Mouse (Mus musculus) neutrophil, adult 5-6 weeks (primary cell): ENCODE data around the gene Camk2n1. TPM values are rescaled to one million over a fixed set of nuclear protein-coding genes. Genes with fewer than 3 reads are reported as not detected.
"Not testable (repeated sequence)": the region's sequence is repeated elsewhere in the genome, so short reads cannot be mapped to it uniquely, and the experiment has no call there.

Experiments used
- ATAC-seq: fragments of 151-379, 151-347 bp; 2 replicates; pipeline ENCODE4 v1.8.0; 2017; ENCODE audit warnings: mild to moderate bottlenecking, moderate TSS enrichment; ENCODE audit not compliant: insufficient number of reproducible peaks, poor library complexity, low FRiP score, severe bottlenecking; ENCODE audit errors: extremely low read depth
- total RNA-seq: library from RNA; stranded (forward); fragments of 200-1000 nt; gene quantifications from 2 replicates; pipeline ENCODE4 v1.2.3, GENCODE M21; 2017

Camk2n1 gene
- 0.23 and 0.25 TPM in 2 replicates for total RNA-seq

DNA sequence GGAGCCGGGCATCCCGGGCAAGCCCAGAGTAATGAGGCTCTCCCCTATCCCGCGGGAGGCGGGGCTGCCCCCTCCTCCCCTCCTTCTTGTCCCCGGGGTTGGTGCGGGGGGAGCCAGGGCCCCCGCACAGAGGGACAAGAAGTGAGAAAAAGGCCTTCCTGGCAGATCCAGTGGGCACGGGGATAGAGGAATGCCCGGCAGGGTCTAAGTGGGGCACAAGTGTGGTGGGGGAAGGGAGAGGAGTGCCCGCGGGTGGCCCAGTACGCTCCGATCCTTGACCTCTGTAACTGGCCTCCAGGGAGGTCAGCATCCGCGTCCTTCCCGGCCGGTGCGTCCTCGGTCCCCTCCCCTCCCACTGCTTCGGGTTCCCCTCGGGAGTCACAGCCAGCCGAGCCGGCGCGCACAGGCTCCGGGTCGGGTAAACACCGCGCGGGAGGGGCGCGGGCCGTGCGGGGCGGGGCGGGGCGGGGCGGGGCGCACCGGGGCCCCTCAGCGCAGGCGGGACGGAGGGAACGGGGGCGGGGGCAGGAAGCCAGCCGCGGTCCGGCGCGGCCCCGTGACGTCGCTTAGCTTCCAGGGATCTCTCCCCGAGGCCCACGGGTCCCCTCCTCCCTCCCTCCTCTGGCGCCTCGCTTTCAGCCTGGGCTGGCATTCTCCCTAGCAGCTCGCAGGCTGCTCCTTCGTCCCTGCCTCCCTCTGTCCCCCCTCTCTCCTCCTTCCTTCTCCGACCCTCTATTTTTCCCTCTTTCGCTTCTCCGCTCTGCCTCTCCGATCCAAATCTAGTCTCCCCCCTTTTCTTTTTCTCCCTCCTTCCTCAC lies at the start of gene Camk2n1:
Gene Camk2n1, plus strand, starts transcription at position 562 of the 818 bp plus-strand sequence.
- ATAC-seq, result no peak

DNA sequence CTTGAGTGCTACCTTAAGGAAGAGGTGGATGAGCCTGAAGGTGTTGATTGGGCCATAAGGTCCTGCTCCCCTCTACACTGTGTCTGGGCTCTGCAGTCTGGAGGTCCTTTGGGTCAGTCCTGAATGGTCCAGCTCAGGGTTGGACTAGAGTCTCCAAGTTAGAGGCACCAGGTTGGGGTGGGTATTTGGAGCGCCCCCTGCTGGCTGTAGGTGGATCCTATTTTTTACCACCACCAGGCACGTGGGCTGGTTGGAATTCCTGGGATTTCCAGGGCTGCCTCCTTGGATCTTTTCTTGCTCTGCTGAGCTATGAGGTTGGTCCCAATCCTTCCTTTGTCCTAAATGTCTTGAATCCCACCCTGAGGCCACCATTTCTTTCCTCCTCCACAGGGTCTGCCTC lies 49.3 kb upstream of the Camk2n1 start:
- ATAC-seq, result no peak

DNA sequence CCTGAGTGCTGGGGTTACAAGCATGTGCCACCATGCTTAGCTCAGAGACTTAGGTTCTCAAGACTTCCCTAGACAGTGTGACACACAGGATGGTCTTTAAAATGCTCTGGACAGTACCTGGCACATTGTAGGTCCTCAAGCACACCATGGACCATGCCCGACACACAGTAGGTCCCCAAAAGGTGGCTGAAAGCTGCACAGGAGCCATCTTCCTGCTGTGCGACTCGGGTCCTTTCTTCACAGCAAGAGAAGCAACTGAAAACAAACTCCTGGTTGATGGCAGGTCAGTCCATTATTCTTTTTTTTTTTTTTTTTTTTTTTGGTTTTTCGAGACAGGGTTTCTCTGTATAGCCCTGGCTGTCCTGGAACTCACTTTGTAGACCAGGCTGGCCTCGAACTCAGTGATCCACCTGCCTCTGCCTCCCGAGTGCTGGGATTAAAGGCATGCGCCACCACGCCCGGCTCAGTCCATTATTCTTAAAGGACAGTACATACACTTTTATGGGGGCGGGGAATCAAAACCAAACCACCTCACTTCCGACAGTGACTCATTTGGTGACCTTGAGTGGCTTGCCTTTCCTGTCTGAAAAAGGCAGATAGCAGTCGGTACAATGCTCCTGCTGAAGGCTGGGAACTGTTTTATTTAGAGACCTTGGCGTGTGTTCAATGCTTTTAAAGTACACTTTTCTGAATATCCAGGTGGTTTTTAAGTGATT lies 46.5 kb upstream of the Camk2n1 start:
- no peak for ATAC-seq

DNA sequence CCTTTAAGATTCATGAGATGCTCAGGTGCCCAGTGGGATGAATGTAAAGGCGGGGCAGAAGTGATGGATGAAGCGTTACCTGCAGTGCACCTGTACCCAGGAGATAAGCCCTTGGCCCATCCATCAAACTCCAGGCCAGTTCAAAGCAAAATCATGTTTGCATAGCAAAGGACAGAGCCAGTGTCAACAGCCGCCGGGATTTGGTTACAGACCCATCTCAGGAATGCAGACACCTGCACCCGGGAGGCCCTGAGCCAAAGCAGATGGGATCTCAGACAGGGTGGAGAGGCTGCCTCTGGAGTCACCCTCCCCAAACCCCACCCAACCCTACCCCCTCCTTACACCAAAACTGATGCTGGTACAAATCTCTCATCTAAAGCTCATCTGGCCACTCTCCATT lies 43.1 kb upstream of the Camk2n1 start:
- ATAC-seq, result no peak

DNA sequence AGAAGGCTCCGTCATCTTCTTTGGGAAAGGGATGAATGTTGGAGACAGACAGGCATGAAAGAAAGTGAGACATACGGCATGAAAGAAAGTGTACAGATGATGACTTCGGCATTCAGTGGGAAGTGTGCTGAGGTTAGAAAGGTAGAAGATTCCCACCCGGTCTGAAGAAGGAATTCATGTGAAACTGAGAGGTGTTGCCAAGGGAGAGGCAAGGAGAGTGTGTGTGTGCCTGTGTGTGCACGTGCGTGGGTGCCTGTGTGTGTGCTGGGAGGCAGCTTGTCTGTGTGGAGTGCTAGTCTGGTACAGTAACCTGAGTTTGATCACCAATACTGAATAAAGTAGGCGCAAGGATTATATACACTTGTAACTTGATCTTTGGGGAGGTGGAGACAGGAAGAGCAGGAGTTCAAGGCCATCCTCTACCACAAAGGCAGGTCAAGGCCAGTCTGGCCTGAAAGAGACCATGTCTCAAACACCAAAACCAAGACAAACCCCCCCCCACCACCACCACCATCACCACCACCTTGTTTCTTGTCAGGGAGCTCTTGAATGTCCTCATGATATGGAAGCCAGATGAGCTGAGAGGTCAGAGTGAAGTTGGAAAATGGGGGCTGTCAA lies 42.5 kb upstream of the Camk2n1 start:
- ATAC-seq, result no peak

DNA sequence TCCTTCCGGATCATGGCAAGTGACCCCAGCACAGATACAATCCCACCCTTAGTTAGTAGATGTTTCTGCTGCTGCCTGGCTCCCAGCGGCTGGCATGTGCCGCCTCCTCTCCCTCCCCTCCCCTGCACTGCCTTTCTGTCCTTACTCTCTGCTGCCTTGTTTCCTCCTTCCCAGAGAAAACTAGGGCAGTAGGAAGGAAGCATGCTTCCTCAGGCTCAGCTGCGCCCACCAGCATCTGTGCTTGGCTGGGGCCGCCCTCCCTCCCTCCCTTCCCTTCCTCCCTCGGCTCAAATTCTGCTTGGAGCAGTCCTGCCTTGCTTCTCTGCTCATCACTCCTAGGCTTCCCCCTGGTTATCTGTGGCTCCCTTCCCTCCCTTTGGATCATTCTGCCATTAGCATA lies 39.4 kb upstream of the Camk2n1 start:
- ATAC-seq, result no peak

DNA sequence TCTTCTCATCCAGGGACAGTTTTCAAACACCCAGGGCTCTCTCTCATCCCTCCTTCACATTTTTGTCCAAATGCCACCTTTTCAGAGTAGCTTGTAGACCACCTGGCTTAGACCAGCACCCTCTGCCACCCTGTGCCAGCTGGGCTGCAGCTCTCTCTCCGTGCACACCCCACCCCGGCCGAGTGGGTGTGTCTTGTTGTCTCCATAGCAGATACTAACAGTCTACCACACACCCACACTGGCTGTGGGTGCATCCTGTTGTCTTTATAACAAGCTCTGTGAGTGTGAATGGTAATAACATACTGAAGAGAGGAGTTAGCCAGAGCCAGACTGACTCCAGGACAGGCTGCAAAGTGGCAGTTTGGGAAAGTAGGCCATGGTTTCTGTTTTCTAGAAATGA lies 38.1 kb upstream of the Camk2n1 start:
- no peak for ATAC-seq

DNA sequence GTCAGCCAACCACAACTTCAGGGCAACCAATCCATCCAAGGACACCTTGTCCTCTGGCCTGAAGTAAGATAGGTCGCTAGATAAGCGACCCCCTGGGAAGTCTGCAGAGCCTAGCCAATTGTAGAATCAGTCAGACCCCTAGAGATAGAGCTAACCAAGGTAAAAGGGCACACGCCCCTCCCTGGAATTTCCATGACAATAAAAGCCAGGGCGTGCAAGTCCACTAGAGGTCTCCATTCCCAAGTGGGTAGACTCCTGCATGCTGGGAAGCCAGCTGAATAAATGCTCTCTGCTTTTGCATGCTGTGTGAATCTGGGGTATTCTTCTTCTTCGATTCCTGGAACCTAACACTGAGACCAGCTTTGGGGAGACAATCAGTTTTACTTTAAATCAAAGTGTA lies 37.7 kb upstream of the Camk2n1 start:
- ATAC-seq, result no peak

DNA sequence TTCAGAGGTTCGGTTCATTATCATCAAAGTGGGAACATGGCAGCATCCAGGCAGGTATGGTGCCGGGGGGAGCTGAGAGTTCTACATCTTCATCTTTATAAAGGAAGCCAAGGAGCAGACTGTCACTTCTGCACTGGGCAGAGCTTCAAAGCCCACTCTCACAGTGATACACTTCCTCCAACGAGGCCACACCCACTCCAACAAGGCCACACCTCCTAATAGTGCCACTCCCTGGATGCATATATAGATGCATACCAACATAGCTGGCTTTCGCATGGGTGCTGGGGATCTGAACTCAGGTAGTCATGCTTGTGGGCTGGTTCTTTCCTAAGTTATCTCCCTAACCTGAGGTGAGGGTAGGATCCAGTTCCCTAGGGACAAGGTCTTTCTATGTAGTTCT lies 36.2 kb upstream of the Camk2n1 start:
- no peak for ATAC-seq

DNA sequence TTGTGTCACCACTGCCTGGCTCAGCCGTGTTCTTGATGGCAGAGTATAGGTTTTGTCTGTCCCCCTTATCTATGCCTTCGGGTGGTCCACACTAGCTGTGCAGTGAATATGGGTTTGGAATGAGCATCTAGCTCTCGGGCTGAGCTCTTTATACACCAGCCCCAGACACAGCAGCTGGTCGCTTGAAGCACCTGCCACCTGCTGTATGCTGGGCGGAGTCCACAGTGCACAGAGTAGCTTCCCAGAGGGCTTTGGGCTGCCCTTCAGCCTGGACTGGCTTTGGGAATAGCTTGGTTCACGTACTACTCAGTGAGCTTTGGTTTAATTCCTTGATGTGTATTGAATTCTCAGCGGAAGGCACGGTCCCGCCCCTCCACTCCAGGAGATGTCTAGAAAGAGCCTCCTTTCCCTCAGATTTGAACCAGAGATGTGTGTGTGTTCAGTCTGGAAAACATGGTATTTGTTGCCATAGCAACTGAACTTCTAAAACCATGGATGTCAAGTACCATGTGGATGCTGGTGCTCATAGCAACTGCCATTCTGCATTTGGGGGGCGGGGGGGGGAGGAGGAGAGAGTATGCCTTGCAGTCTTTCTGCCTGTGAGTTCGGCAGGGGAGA lies 35.7 kb upstream of the Camk2n1 start:
- no peak for ATAC-seq

DNA sequence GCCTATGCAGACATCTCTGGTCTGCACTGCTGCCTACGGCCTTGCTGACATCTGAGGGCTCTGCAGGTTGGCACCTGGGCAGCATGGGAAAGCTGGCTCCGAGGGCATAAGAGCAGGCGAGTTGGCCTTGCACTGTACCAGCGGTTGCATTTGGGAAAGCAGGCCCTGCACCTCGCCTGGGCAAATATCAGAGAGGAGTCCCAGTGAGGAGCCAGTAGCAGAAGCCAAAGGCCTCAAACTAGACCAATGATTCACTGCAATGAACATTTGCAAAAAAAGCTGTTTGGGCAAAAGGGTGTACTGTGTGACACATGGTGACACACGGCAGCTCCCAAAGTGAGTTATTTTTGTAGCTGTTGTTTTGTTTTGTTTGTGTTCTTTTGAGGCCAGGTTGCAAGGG lies 29.1 kb upstream of the Camk2n1 start:
- no peak for ATAC-seq

DNA sequence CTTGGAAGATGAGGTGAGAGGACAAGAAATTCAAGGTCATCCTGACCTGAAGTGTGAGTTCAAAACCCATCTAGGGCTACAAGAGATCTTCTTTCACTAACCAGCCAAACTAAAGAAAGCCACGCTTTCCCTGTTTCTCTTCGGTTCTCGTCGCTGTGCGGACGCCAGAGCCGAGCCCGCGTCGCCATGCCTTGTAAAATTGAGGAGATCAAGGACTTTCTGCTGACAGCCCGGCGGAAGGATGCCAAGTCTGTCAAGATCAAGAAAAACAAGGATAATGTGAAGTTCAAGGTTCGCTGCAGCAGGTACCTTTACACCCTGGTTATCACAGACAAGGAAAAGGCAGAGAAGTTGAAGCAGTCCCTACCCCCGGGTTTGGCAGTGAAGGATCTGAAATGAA lies 28.5 kb upstream of the Camk2n1 start:
- ATAC-seq, result not testable (repeated sequence)

DNA sequence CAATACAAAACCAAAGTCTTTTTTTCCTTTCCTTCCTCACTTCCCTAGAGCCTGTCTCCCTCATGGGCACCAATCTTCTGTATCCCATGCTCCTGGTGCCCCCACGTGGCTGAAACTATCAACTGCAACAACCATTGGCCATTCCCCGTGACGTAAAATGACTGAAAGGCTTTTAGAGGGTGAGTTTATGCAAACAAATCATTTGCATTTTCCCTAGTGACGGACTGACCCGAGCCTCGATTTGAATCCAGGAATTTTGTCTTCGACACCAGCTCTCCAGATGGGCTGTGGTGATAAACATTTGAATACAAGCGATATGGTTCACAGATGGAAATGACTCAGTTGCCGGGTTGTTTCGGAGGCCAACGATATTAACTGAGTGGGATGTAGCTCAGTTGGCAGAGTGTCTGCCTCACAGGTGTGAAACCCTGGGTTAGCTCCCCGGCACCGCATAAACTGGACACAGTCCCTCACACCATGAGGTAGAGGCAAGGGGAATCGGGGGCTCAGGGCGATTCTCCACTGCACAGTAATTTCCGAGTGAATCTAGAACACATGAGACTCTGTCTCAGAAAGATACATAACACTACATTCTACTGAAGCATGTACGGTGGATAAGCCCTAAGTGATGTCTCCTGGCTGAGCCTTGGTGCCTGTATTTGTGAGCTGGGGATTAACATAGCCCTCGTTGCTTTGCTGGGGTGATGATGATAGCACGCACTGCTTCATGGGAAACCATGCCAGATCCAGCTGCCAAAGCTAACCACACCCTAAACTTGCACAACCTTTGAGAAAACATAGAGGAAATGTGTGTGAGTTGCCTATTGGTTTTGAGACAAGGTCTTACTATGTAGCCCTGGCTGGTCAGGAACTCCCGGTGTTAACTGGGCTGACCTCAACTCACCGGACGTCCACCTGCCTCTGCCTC lies 27.1 kb upstream of the Camk2n1 start:
- ATAC-seq, result peak; percentile 42; the same call in 1 of the 2 replicates

DNA sequence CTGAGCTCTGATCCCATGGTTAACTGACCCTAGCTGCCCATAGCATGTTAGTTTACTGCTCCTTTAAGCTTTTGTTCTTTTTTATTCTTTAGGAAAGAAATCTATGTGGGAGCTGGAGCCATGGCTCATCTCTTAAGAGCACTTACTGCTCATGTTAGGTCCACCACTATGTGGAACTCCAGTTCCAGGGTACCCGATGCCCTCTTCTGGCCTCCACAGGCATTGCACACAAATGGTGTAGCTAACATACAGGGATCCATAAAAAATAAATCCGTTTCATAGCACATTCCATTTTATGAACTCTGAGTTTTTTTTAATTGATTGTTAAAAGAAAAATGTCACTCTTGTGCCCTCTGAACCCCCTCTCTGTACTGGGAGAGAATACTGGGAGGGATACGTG lies 24.3 kb upstream of the Camk2n1 start:
- ATAC-seq, result no peak

DNA sequence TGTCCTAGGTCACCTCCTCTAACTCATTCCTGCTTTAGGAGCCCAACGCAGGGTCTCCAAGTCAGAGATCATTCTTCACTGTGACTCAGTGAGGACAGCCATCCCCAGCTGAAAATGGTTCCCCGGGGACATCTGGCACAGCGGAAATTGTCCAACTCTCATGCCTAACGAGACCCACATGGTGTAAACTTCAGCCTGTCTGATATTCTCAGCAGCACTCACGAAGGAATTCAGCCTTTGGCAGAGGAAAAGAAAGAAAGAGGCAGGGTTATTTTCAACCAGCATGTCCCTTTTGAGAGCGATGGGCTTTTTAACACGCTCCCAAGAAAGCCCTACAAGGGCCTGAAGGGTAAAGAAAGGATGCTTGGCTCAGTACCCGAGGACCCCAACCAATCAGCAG lies 22.8 kb upstream of the Camk2n1 start:
- ATAC-seq, result no peak

DNA sequence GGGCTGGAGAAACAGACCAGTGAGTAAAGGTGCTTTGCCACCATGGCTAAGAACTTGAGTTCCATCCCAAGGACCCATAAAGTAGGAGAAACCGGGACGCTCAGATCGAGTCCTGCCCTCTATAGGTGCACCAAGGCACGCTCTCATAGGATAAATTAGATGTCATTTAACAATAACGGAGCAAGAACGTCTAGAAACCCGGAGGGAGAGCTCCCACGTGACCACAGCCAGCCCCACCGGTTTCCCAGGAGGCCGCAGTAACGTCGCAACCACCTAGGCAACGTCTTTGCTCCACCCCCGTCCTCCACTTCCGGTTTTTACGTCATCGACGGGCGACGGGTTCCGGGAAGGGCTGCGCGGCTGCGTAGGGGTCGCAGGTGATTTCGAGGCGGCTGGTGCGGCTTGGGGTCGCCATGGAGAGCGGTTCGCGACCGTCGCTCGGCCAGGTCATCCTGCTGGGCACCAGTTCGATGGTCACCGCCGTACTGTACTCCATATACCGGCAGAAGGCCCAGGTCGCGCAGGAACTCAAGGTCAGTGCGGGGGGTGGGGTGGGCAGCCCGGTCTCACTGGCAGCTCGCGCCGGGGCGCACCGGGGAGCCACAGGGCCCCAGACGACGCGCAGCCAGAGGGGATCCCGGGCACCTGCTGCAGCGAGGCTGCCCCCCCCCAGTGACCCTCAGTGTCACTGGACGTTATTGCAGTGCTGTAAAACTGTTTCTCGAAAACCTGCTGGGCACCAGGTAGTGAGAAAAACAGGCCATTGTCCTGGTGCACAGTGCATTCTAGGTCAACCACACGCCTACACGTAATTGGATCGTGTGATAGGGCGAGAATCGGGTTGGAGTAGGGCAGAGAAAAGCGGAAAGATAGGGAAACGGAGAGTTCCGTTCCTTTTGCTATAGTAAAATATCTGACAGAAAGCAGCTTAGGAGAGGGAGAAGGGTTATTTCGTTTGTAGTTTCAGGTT lies 19.5 kb upstream of the Camk2n1 start, which contains the start of gene Mul1:
Gene Mul1, plus strand, starts transcription at position 325 of the 970 bp plus-strand sequence.
- peak; percentile 90 for ATAC-seq

DNA sequence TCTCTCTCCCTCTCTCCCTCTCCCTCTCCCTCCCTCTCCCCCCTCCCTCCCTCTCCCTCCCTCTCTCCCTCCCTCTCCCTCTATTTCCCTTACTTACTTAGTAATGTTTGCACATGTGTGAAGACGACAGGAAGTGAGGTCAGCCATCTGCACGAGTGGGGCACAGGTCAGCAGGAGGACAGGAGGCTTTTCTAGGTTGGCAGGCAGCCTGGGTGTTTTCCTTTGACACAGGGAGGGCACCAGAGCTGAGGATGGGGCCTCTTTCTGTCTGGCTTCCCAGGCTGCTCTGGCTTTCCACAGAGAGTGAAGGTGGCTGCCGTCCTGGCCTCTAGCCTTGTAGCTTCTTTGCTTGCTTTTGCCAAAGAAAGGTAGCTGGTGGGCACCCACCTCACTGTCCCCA lies 14.1 kb upstream of the Camk2n1 start:
- ATAC-seq, result no peak
